Mouse (Mus musculus): ENCODE measurements around the gene Oca2. TPM values are rescaled to one million over a fixed set of nuclear protein-coding genes. Genes with fewer than 3 reads are reported as not detected.

Oca2 gene
- total RNA-seq, 1 experiment = not detected

DNA sequence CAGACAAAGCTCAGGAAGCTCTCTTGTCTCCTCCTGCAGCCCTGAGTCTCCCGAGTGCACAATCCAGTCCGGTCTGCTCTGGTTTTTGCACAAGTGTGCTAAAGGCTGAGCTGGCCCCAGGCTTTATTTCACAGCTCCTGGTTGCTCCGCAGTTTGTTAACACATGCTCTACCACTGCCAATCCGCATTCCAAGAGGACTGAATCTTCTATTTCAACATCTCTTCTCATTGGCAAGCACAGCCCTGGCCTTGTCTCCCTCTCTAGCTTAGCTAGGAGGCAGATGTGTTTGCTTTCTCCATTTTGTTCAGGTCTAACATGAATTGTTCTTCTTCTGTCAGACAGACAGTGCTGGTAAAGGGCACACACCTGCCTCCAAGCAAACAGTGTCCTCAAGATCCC is 309.7 kb downstream of the Oca2 start:
- Histone ChIP-seq H3K9me3 (ENCODE audit: control insufficient read depth, insufficient read depth, low read depth, low read length) (no peaks in the 10 kb centered on the region), H3K9ac (ENCODE audit: insufficient read depth, low read depth, low read length, poor library complexity, severe bottlenecking) (no peak overlapping the region), H3K27ac (ENCODE audit: insufficient read depth, low read depth, low read length, poor library complexity, severe bottlenecking) (no peak overlapping the region), H3K36me3 (ENCODE audit: control insufficient read depth, insufficient read depth, low read length, poor library complexity, severe bottlenecking) (no peaks in the 10 kb centered on the region), H3K4me3 (ENCODE audit: insufficient read depth in 1 of 2, low read depth in 1 of 2, low read length in 2 of 2, poor library complexity in 1 of 2, severe bottlenecking in 1 of 2) (no peak overlapping the region), H3K4me1 (ENCODE audit: control insufficient read depth in 2 of 2, insufficient read depth in 2 of 2, low read length in 2 of 2, poor library complexity in 1 of 2) (no peaks in the 10 kb centered on the region)
- TF ChIP-seq HCFC1 (IDR thresholded peaks at IDR 0.05; ENCODE audit: borderline replicate concordance, insufficient read depth, low read length) = no peak
- TF ChIP-seq ZC3H11A (IDR thresholded peaks at IDR 0.05; ENCODE audit: borderline replicate concordance, low read depth, low read length) = no peak
- TF ChIP-seq MAFK (IDR thresholded peaks at IDR 0.05; ENCODE audit: insufficient read depth, low read depth, low read length) = no peak
- no peak for TF ChIP-seq CHD2 (IDR thresholded peaks at IDR 0.05; ENCODE audit: low read depth, low read length)
- no peak for TF ChIP-seq ZNF384 (IDR thresholded peaks at IDR 0.05; ENCODE audit: low read depth, low read length)
- DNase-seq (ENCODE audit: low read depth, low spot score) = no peak
- in situ Hi-C loops (cut with MboI; ENCODE audit: low sequenced_read_pairs in 2 of 2, unreplicated experiment in 2 of 2) = no loop called here

DNA sequence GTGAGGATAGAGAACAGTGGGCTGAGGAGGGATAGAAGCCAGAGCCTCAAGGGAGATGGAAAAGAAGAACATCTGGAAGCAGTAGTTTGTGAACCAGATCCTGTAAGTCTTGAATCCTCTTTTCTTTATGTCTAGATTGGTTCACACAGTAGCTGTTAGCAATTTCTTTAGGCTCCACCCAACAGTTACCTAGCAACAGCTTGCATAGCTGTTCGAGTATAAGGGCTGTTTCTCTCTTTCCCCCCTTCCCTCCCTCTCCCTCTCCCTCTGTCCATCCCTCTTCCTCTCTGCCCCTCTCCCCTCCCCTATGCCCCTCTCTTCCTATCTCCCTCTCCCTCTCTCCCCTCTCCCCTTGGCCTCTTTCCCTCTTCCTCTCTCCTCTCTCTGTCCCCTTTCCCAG is 312.2 kb downstream of the Oca2 start:
- Histone ChIP-seq H3K4me3 (ENCODE audit: insufficient read depth in 1 of 2, low read depth in 1 of 2, low read length in 2 of 2, poor library complexity in 1 of 2, severe bottlenecking in 1 of 2) (no peak overlapping the region), H3K9me3 (ENCODE audit: control insufficient read depth, insufficient read depth, low read depth, low read length) (no peaks in the 10 kb centered on the region), H3K36me3 (ENCODE audit: control insufficient read depth, insufficient read depth, low read length, poor library complexity, severe bottlenecking) (no peaks in the 10 kb centered on the region), H3K4me1 (ENCODE audit: control insufficient read depth in 2 of 2, insufficient read depth in 2 of 2, low read length in 2 of 2, poor library complexity in 1 of 2) (no peaks in the 10 kb centered on the region), H3K9ac (ENCODE audit: insufficient read depth, low read depth, low read length, poor library complexity, severe bottlenecking) (no peak overlapping the region), H3K27ac (ENCODE audit: insufficient read depth, low read depth, low read length, poor library complexity, severe bottlenecking) (no peak overlapping the region)
- in situ Hi-C loops (cut with MboI; ENCODE audit: low sequenced_read_pairs in 2 of 2, unreplicated experiment in 2 of 2) = no loop called here
- DNase-seq (ENCODE audit: low read depth, low spot score) = no peak
- TF ChIP-seq CHD2 (IDR thresholded peaks at IDR 0.05; ENCODE audit: low read depth, low read length) (no peak), MAFK (IDR thresholded peaks at IDR 0.05; ENCODE audit: insufficient read depth, low read depth, low read length) (no peak), HCFC1 (IDR thresholded peaks at IDR 0.05; ENCODE audit: borderline replicate concordance, insufficient read depth, low read length) (no peak), ZNF384 (IDR thresholded peaks at IDR 0.05; ENCODE audit: low read depth, low read length) (no peak)

Other genes starting within 250 kb of the Oca2 start
- 4.1 and 5.5 TPM in 2 replicates for gene Nipa1, start 219.8 kb upstream of the Oca2 start, total RNA-seq (2012; rRNA removed)
- 32.7 and 34.9 TPM in 2 replicates for gene Herc2, start 189.6 kb upstream of the Oca2 start, total RNA-seq (2012; rRNA removed)

Measured in ES-E14 (cell line).